Comparison of ENCODE assay signal across 9 mouse cellular contexts in genomic region chr5:114742998-114743696, GRCm38 (mm10). TPM values are rescaled to one million over a fixed set of nuclear protein-coding genes. Genes with fewer than 3 reads are reported as not detected.
DNase-seq lines count a peak whose midpoint lies in the region; ATAC-seq and TF ChIP-seq lines count a peak whose summit lies in the region.
"Had no signal": no experiment of that assay in that cellular context is flagged by ENCODE, and none has a peak within 500 bp of the region (broad histone marks: within the 10 kb centered on the region; RNA-seq: fewer than 3 reads in every experiment).

No protein-coding gene starts in this region.

- H3K4me1 ChIP-seq in hindbrain, embryonic 16.5 days (ENCODE audit: control insufficient read depth, insufficient read depth, low read depth, low read length), result no peaks in the 10 kb centered on the region
- peaks cover 3% of the 10 kb centered on the region; the same call in 1 of the 2 replicates for H3K4me1 ChIP-seq in hindbrain, embryonic 10.5 days (replicated peaks)
- H3K4me1 ChIP-seq in kidney, embryonic 15.5 days, result peaks cover 10% of the 10 kb centered on the region

- no peaks in the 10 kb centered on the region for H3K9me3 ChIP-seq in hindbrain, embryonic 16.5 days (ENCODE audit: control insufficient read depth, low read length)
- H3K9me3 ChIP-seq in hindbrain, embryonic 10.5 days, result no peaks in the 10 kb centered on the region
- no peaks in the 10 kb centered on the region for H3K9me3 ChIP-seq in kidney, embryonic 15.5 days (replicated peaks)

- no peaks in the 10 kb centered on the region for H3K27me3 ChIP-seq in hindbrain, embryonic 16.5 days (replicated peaks; ENCODE audit: control insufficient read depth, insufficient read depth, low read length)
- no peaks in the 10 kb centered on the region for H3K27me3 ChIP-seq in hindbrain, embryonic 10.5 days (ENCODE audit: insufficient read depth, poor library complexity, severe bottlenecking)
- no peaks in the 10 kb centered on the region for H3K27me3 ChIP-seq in kidney, embryonic 15.5 days

- no peak overlapping the region for H3K4me2 ChIP-seq in hindbrain, embryonic 16.5 days (ENCODE audit: low read length)
- H3K4me2 ChIP-seq in kidney, embryonic 15.5 days, result no peak overlapping the region

- no peak for TF ChIP-seq POLR2A in brain, embryonic 14.5 days (IDR thresholded peaks at IDR 0.05; ENCODE audit: borderline replicate concordance, extremely low read depth, insufficient read depth, insufficient read length, poor library complexity, severe bottlenecking)

- intact Hi-C loops in heart, postnatal 14 days (cut with DNase I), result no loop called here

- H3K9ac ChIP-seq in hindbrain, embryonic 16.5 days (ENCODE audit: low read depth, low read length), result no peak overlapping the region
- no peak overlapping the region for H3K9ac ChIP-seq in kidney, embryonic 15.5 days

- WGBS in hindbrain, embryonic 16.5 days, result 70% methylated on average over 13 of the region's 13 CpGs
- 94% methylated on average over 13 of the region's 13 CpGs for WGBS in hindbrain, embryonic 10.5 days
- 93% methylated on average over 13 of the region's 13 CpGs for WGBS in kidney, embryonic 15.5 days

- no peak overlapping the region for H3K4me3 ChIP-seq in hindbrain, embryonic 16.5 days (ENCODE audit: low read length)
- H3K4me3 ChIP-seq in hindbrain, embryonic 10.5 days, result no peak overlapping the region
- no peak overlapping the region for H3K4me3 ChIP-seq in kidney, embryonic 15.5 days (replicated peaks)

- TF ChIP-seq CTCF in brain, embryonic 14.5 days (IDR thresholded peaks at IDR 0.05; ENCODE audit: borderline replicate concordance, extremely low read depth, insufficient read depth, insufficient read length), result no peak

- ATAC-seq in hindbrain, embryonic 16.5 days, result peak; percentile 58
- ATAC-seq in erythroid progenitor cell, adult 5-6 weeks (replicated peaks; ENCODE audit: low FRiP score, poor library complexity, severe bottlenecking), result no peak
- no peak for ATAC-seq in kidney, embryonic 15.5 days (replicated peaks; ENCODE audit: low FRiP score)
- ATAC-seq: activated CD4-positive, CD25-positive, alpha-beta regulatory T cell, adult 4 months had no signal

- peaks cover 52% of the 10 kb centered on the region for H3K36me3 ChIP-seq in hindbrain, embryonic 16.5 days (ENCODE audit: control insufficient read depth, insufficient read depth, low read length)
- H3K36me3 ChIP-seq in hindbrain, embryonic 10.5 days, result peaks cover 91% of the 10 kb centered on the region
- H3K36me3 ChIP-seq in kidney, embryonic 15.5 days, result peaks cover 93% of the 10 kb centered on the region

- DNase-seq in hindbrain, embryonic 10.5 days (ENCODE audit: low spot score), result no peak
- peak; percentile 85 for DNase-seq in brain, embryonic 14.5 days (ENCODE audit: low read depth)
- peak; percentile 90 to 93 for DNase-seq in cerebellum, postnatal 10 days
- DNase-seq in heart, postnatal 14 days, result peak; percentile 60 to 77
- no peak for DNase-seq in thymus, postnatal 25 days

- 0 out of 2 replicates have a peak overlapping the region, but pooled peaks have one; percentile 24 for H3K27ac ChIP-seq in hindbrain, embryonic 16.5 days (ENCODE audit: low read depth, low read length)
- no peak overlapping the region for H3K27ac ChIP-seq in hindbrain, embryonic 10.5 days
- H3K27ac ChIP-seq in kidney, embryonic 15.5 days, result no peak overlapping the region

RNA-seq across cellular contexts. Expression of gene Ankrd13a, which starts 31.3 kb away (rescaled TPM):
- polyA plus RNA-seq in hindbrain, embryonic 16.5 days (2015; fragmentation: Nextera tagmentation; extraction: Ambion mirVana), result 11.9 and 27.7 TPM in 2 replicates
- polyA plus RNA-seq in hindbrain, embryonic 10.5 days (2016; fragmentation: Nextera tagmentation; extraction: Ambion mirVana), result 59.7 and 74.1 TPM in 2 replicates
- polyA plus RNA-seq in brain, embryonic 14.5 days (2012; rRNA removed), result 51.3 and 58.6 TPM in 2 replicates
- total RNA-seq in heart, postnatal 14 days (2021), result 10 to 100 TPM; 45.7 to 46.5 TPM
- total RNA-seq in erythroid progenitor cell, adult 5-6 weeks (2015; ENCODE audit: low replicate concordance), result 113 and 121 TPM in 2 replicates
- total RNA-seq in erythroid progenitor cell, adult 5-6 weeks (2017; ENCODE audit: low replicate concordance), result 124 and 147 TPM in 2 replicates
- 45.3 and 49.8 TPM in 2 replicates for polyA plus RNA-seq in kidney, embryonic 15.5 days (2015; fragmentation: Nextera tagmentation; extraction: Ambion mirVana)

RNA-seq across cellular contexts. Expression of gene Git2, which starts 32.2 kb away (rescaled TPM):
- 40.6 and 50.2 TPM in 2 replicates for polyA plus RNA-seq in hindbrain, embryonic 16.5 days (2015; fragmentation: Nextera tagmentation; extraction: Ambion mirVana)
- polyA plus RNA-seq in hindbrain, embryonic 10.5 days (2016; fragmentation: Nextera tagmentation; extraction: Ambion mirVana), result 39.3 and 39.7 TPM in 2 replicates
- polyA plus RNA-seq in brain, embryonic 14.5 days (2012; rRNA removed), result 48.6 and 57.5 TPM in 2 replicates
- total RNA-seq in heart, postnatal 14 days (2021), result 10 to 100 TPM; 42.4 to 44.8 TPM
- total RNA-seq in erythroid progenitor cell, adult 5-6 weeks (2015; ENCODE audit: low replicate concordance), result 57.0 and 59.5 TPM in 2 replicates
- total RNA-seq in erythroid progenitor cell, adult 5-6 weeks (2017; ENCODE audit: low replicate concordance), result 51.1 and 56.1 TPM in 2 replicates
- polyA plus RNA-seq in kidney, embryonic 15.5 days (2015; fragmentation: Nextera tagmentation; extraction: Ambion mirVana), result 42.0 and 45.5 TPM in 2 replicates

RNA-seq across cellular contexts. Expression of gene Tchp, which starts 35.6 kb away (rescaled TPM):
- 15.6 and 16.9 TPM in 2 replicates for polyA plus RNA-seq in hindbrain, embryonic 16.5 days (2015; fragmentation: Nextera tagmentation; extraction: Ambion mirVana)
- 17.9 and 20.8 TPM in 2 replicates for polyA plus RNA-seq in hindbrain, embryonic 10.5 days (2016; fragmentation: Nextera tagmentation; extraction: Ambion mirVana)
- 31.1 and 32.2 TPM in 2 replicates for polyA plus RNA-seq in brain, embryonic 14.5 days (2012; rRNA removed)
- 1 to 10 TPM; 4.7 to 5.3 TPM for total RNA-seq in heart, postnatal 14 days (2021)
- 2.2 and 19.7 TPM in 2 replicates for total RNA-seq in erythroid progenitor cell, adult 5-6 weeks (2015; ENCODE audit: low replicate concordance)
- 12.5 and 23.8 TPM in 2 replicates for total RNA-seq in erythroid progenitor cell, adult 5-6 weeks (2017; ENCODE audit: low replicate concordance)
- 16.5 and 17.4 TPM in 2 replicates for polyA plus RNA-seq in kidney, embryonic 15.5 days (2015; fragmentation: Nextera tagmentation; extraction: Ambion mirVana)

RNA-seq across cellular contexts. Expression of gene Gltp, which starts 52.4 kb away (rescaled TPM):
- polyA plus RNA-seq in hindbrain, embryonic 16.5 days (2015; fragmentation: Nextera tagmentation; extraction: Ambion mirVana), result 49.9 and 53.4 TPM in 2 replicates
- polyA plus RNA-seq in hindbrain, embryonic 10.5 days (2016; fragmentation: Nextera tagmentation; extraction: Ambion mirVana), result 80.4 and 90.3 TPM in 2 replicates
- 29.3 and 33.1 TPM in 2 replicates for polyA plus RNA-seq in brain, embryonic 14.5 days (2012; rRNA removed)
- 10 to 100 TPM; 17.1 to 18.8 TPM for total RNA-seq in heart, postnatal 14 days (2021)
- 103 and 104 TPM in 2 replicates for total RNA-seq in erythroid progenitor cell, adult 5-6 weeks (2015; ENCODE audit: low replicate concordance)
- 42.0 and 54.4 TPM in 2 replicates for total RNA-seq in erythroid progenitor cell, adult 5-6 weeks (2017; ENCODE audit: low replicate concordance)
- polyA plus RNA-seq in kidney, embryonic 15.5 days (2015; fragmentation: Nextera tagmentation; extraction: Ambion mirVana), result 78.5 and 79.2 TPM in 2 replicates

Comparison
In these comparisons a context has a peak if more than half of its experiments do, and no peak if none do; other contexts are left out.
1. DNase-seq: peak in brain, embryonic 14.5 days (single experiment), cerebellum, postnatal 10 days (2 of 2) and heart, postnatal 14 days (2 of 2); none in hindbrain, embryonic 10.5 days (single experiment) and thymus, postnatal 25 days (single experiment).